Mouse (Mus musculus) heart, adult 2 months (tissue): ENCODE results near the gene Gm7735. TPM values are rescaled to one million over a fixed set of nuclear protein-coding genes. Genes with fewer than 3 reads are reported as not detected.

Experiments used
- DNase-seq, 2 experiments: peaks; one replicate each; pipeline ENCODE4 v3.0.0; 2021
- H3K27ac ChIP-seq: fragments of 200-600 bp; 2 replicates; pipeline ENCODE4 v1.8.1; 2022
- H3K27me3 ChIP-seq: fragments of 200-500 bp; 2 replicates; pipeline ENCODE4 v1.6.1; 2012; ENCODE audit warnings: mild to moderate bottlenecking, low read length, inconsistent platforms, mixed read lengths; ENCODE audit not compliant: control insufficient read depth, insufficient read depth
- H3K36me3 ChIP-seq: fragments of 200-500 bp; 2 replicates; pipeline ENCODE4 v1.6.1; 2012; ENCODE audit warnings: low read length, inconsistent platforms; ENCODE audit not compliant: control insufficient read depth, insufficient read depth
- H3K4me1 ChIP-seq: fragments of 200-500 bp; 2 replicates; pipeline ENCODE4 v1.6.1; 2011; ENCODE audit warnings: low read length; ENCODE audit not compliant: control insufficient read depth, insufficient read depth
- H3K4me3 ChIP-seq: fragments of 200-600 bp; 2 replicates; pipeline ENCODE4 v1.8.1; 2022
- H3K79me2 ChIP-seq: fragments of 200-500 bp; replicated peaks from 2 replicates; pipeline ENCODE4 v1.6.1; 2012; ENCODE audit warnings: mild to moderate bottlenecking, inconsistent platforms, low read length, moderate library complexity, mixed read lengths; ENCODE audit not compliant: control insufficient read depth, insufficient read depth
- H3K9ac ChIP-seq: fragments of 200-500 bp; 2 replicates; pipeline ENCODE4 v1.6.1; 2012; ENCODE audit warnings: low read depth, mild to moderate bottlenecking, control low read depth, inconsistent platforms, low read length, mixed read lengths
- CTCF ChIP-seq: fragments of 200-600 bp; IDR thresholded peaks from 2 replicates; pipeline ENCODE4 v1.8.1; 2022; ENCODE audit warnings: antibody characterized with exemption, mild to moderate bottlenecking, moderate library complexity
- EP300 ChIP-seq: fragments of 200-500 bp; IDR thresholded peaks from 2 replicates; pipeline ENCODE4 v1.6.1; 2011; ENCODE audit warnings: low read depth, low read length, control low read depth; ENCODE audit not compliant: insufficient read depth
- POLR2A ChIP-seq: fragments of 200-500 bp; IDR thresholded peaks from 2 replicates; pipeline ENCODE4 v1.6.1; 2011; ENCODE audit warnings: mild to moderate bottlenecking, low read depth, low read length, control low read depth; ENCODE audit not compliant: insufficient read depth
- WGBS: fragments of 180-500 bp; shearing (Covaris S2); methylation state at CpG from one replicate; pipeline ENCODE4 v1.1.7; 2018; 5-methylcytosine and 5-hydroxymethylcytosine counted together
- intact Hi-C: fragments of 180-260 bp; cut with DNase I; formaldehyde crosslinking; loops from one replicate; pipeline ENCODE4 v1.15.1; 2025
- polyA plus RNA-seq: library from polyadenylated mRNA; depleted of rRNA; stranded (reverse); fragments of >200 nt; gene quantifications from 2 replicates; pipeline ENCODE4 v1.2.3, GENCODE M21; 2012; rRNA removed
- total RNA-seq, 2 experiments: library from RNA; stranded (reverse); gene quantifications; 2 replicates each; pipeline ENCODE4 v1.2.3; 2021

Gene Gm7735
- total and polyA plus RNA-seq, 3 experiments: not detected

GRCm38 (mm10) chr16:89205561-89205960, 36.3 kb downstream of the Gm7735 start, which contains the start of gene Krtap20-2:
TSS of gene Krtap20-2 (plus strand) at chr16:89205861.
- TF ChIP-seq POLR2A (no peak), CTCF (no peak), EP300 (no peak)
- H3K36me3 ChIP-seq: no peaks in the 10 kb centered on the region
- no peaks in the 10 kb centered on the region for H3K4me1 ChIP-seq
- 43% methylated on average over 1 of the region's 1 CpGs for WGBS
- H3K4me3 ChIP-seq: no peak within 1 kb of the TSS
- H3K79me2 ChIP-seq: no peaks in the 10 kb centered on the region
- H3K27ac ChIP-seq: no peak within 1 kb of the TSS
- no peak for DNase-seq
- H3K9ac ChIP-seq: no peak within 1 kb of the TSS
- intact Hi-C loops: no loop called here
- H3K27me3 ChIP-seq: no peaks in the 10 kb centered on the region

Other genes with a start within 250 kb of the Gm7735 start
- not detected for gene Krtap19-9b, start 237.2 kb upstream of the Gm7735 start, total RNA-seq
- not detected in 2 replicates for gene Krtap19-9b, start 237.2 kb upstream of the Gm7735 start, polyA plus RNA-seq
- gene Krtap16-3, start 206.6 kb upstream of the Gm7735 start, total RNA-seq: not detected
- gene Krtap16-3, start 206.6 kb upstream of the Gm7735 start, polyA plus RNA-seq: not detected in 2 replicates
- gene Krtap22-2, start 158.7 kb upstream of the Gm7735 start, total RNA-seq: not detected
- not detected in 2 replicates for gene Krtap22-2, start 158.7 kb upstream of the Gm7735 start, polyA plus RNA-seq
- gene Gm10229, start 154.2 kb upstream of the Gm7735 start, total RNA-seq: not detected
- not detected in 2 replicates for gene Gm10229, start 154.2 kb upstream of the Gm7735 start, polyA plus RNA-seq
- not detected for gene Krtap6-1, start 137.8 kb upstream of the Gm7735 start, total RNA-seq
- gene Krtap6-1, start 137.8 kb upstream of the Gm7735 start, polyA plus RNA-seq: not detected in 2 replicates
- not detected for gene Gm10228, start 128.0 kb upstream of the Gm7735 start, total RNA-seq
- gene Gm10228, start 128.0 kb upstream of the Gm7735 start, polyA plus RNA-seq: not detected in 2 replicates
- gene Krtap6-5, start 121.6 kb upstream of the Gm7735 start, total RNA-seq: not detected
- not detected in 2 replicates for gene Krtap6-5, start 121.6 kb upstream of the Gm7735 start, polyA plus RNA-seq
- not detected for gene 1110025L11Rik, start 105.5 kb upstream of the Gm7735 start, total RNA-seq
- gene 1110025L11Rik, start 105.5 kb upstream of the Gm7735 start, polyA plus RNA-seq: not detected in 2 replicates
- gene Krtap6-3, start 85.5 kb upstream of the Gm7735 start, total RNA-seq: not detected
- not detected in 2 replicates for gene Krtap6-3, start 85.5 kb upstream of the Gm7735 start, polyA plus RNA-seq
- not detected for gene Gm6358, start 28.6 kb upstream of the Gm7735 start, total RNA-seq
- gene Gm6358, start 28.6 kb upstream of the Gm7735 start, polyA plus RNA-seq: not detected in 2 replicates
- gene Gm10061, start 18.4 kb upstream of the Gm7735 start, total RNA-seq: not detected
- gene Gm10061, start 18.4 kb upstream of the Gm7735 start, polyA plus RNA-seq: not detected in 2 replicates
- not detected for gene Gm9789, start 11.5 kb upstream of the Gm7735 start, total RNA-seq
- not detected in 2 replicates for gene Gm9789, start 11.5 kb upstream of the Gm7735 start, polyA plus RNA-seq
- not detected for gene 1110057P08Rik, start 5.2 kb downstream of the Gm7735 start, total RNA-seq
- not detected in 2 replicates for gene 1110057P08Rik, start 5.2 kb downstream of the Gm7735 start, polyA plus RNA-seq
- not detected for gene Krtap20-2, start 36.4 kb downstream of the Gm7735 start, total RNA-seq
- gene Krtap20-2, start 36.4 kb downstream of the Gm7735 start, polyA plus RNA-seq: not detected in 2 replicates
- gene Krtap21-1, start 234.4 kb downstream of the Gm7735 start, total RNA-seq: not detected
- gene Krtap21-1, start 234.4 kb downstream of the Gm7735 start, polyA plus RNA-seq: not detected in 2 replicates